Mouse (Mus musculus) limb, embryonic 15.5 days (tissue): Measurements from ENCODE around the gene Ngf. TPM values are rescaled to one million over a fixed set of nuclear protein-coding genes. Genes with fewer than 3 reads are reported as not detected.

Experiments used
- ATAC-seq: fragments of 200-750 bp; cut with Nextera tagmentation; 2 replicates; pipeline ENCODE4 v1.8.0; 2017; ENCODE audit warnings: low read depth, moderate TSS enrichment; ENCODE audit not compliant: insufficient number of reproducible peaks, low FRiP score, low TSS enrichment
- H3K27ac ChIP-seq: fragments of 300-500 bp; sonication (generic); 2 replicates; pipeline ENCODE4 v1.5.1; 2015; ENCODE audit warnings: moderate library complexity, mild to moderate bottlenecking, inconsistent platforms
- H3K27me3 ChIP-seq: fragments of 300-500 bp; sonication (generic); 2 replicates; pipeline ENCODE4 v1.6.1; 2015; ENCODE audit warnings: inconsistent platforms
- H3K36me3 ChIP-seq: fragments of 300-500 bp; sonication (generic); 2 replicates; pipeline ENCODE4 v1.6.1; 2015; ENCODE audit warnings: inconsistent platforms
- H3K4me1 ChIP-seq: fragments of 300-500 bp; sonication (generic); 2 replicates; pipeline ENCODE4 v1.6.1; 2015; ENCODE audit warnings: inconsistent platforms
- H3K4me2 ChIP-seq: fragments of 300-500 bp; sonication (generic); 2 replicates; pipeline ENCODE4 v1.6.1; 2015; ENCODE audit warnings: mild to moderate bottlenecking, inconsistent platforms
- H3K4me3 ChIP-seq: fragments of 300-500 bp; sonication (generic); 2 replicates; pipeline ENCODE4 v1.5.1; 2015; ENCODE audit warnings: mild to moderate bottlenecking, inconsistent platforms
- H3K9ac ChIP-seq: fragments of 300-500 bp; sonication (generic); 2 replicates; pipeline ENCODE4 v1.6.1; 2015; ENCODE audit warnings: inconsistent platforms
- H3K9me3 ChIP-seq: fragments of 300-500 bp; sonication (generic); 2 replicates; pipeline ENCODE4 v1.6.1; 2016; ENCODE audit warnings: inconsistent platforms
- polyA plus RNA-seq: library from polyadenylated mRNA; unstranded; fragments of >200 nt; fragmentation: Nextera tagmentation; extraction: Ambion mirVana; gene quantifications from 2 replicates; pipeline ENCODE4 v1.2.1, GENCODE M21; 2015

Gene Ngf
- polyA plus RNA-seq, 1 experiment from 2014 or later = 11.1 TPM

GRCm38 (mm10) chr3:102556645-102557044, 86.9 kb downstream of the Ngf start:
- Histone ChIP-seq H3K4me2 (no peak overlapping the region), H3K27ac (no peak overlapping the region), H3K36me3 (no peaks in the 10 kb centered on the region), H3K4me1 (no peaks in the 10 kb centered on the region), H3K4me3 (no peak overlapping the region), H3K27me3 (no peaks in the 10 kb centered on the region), H3K9ac (no peak overlapping the region), H3K9me3 (no peaks in the 10 kb centered on the region)
- no peak for ATAC-seq
